Mouse (Mus musculus) spleen, adult 2 months (tissue): ENCODE data around the gene Gpr153.

Experiments used
- CTCF ChIP-seq: fragments of 200-500 bp; IDR thresholded peaks from 2 replicates; pipeline ENCODE4 v1.5.1; 2011; ENCODE audit warnings: mild to moderate bottlenecking, inconsistent platforms; ENCODE audit not compliant: insufficient read depth, insufficient read length, insufficient replicate concordance; ENCODE audit errors: extremely low read depth
- POLR2A ChIP-seq: fragments of 200-500 bp; IDR thresholded peaks from 2 replicates; pipeline ENCODE4 v1.6.1; 2011; ENCODE audit warnings: low read depth, low read length, inconsistent platforms

GRCm38 (mm10) chr4:152296371-152296770 is 22.3 kb downstream of the Gpr153 start:
- no peak for TF ChIP-seq POLR2A
- TF ChIP-seq CTCF, result no peak
